ENCODE assay signal across 7 mouse cellular contexts in the genomic region with DNA sequence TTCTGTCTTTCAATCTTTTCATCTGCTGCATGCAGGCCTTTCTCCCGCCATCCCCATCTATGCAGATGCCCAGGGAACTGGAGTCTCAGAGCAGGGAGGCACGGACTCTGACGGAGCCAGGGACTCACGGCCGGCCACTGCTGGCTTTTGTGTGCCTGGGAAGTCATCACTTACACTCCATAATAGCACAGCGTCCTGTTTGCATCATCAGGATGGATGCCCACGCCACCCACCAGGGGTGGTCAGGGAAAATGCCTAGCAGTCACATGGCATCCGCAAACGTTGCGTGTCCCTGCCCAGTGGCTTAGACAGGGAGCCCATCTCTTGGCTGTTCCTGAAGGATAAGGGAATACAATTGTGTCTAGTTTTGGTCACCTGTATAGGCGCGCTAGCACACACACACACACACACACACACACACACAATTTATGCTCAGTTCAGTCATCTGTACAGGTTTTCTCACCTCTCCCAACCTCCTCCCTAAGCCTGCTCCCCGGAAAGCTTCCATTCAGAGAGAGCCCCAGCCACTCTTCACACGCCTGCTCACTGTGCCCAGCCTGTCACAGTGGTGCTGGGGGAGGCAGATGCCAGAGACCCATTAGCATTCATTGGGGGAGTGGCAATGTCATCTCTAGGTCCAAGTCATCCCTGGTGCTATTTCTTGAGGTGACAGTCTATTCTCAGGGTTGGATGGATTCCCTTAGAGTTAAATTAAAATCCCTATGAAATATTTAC.
DNase-seq lines count a peak whose midpoint lies in the region; ATAC-seq lines count a peak whose summit lies in the region.

No protein-coding gene starts in this region.

- peak overlapping the region; percentile 55 for H3K27ac ChIP-seq in hindbrain, embryonic 13.5 days
- no peak overlapping the region for H3K27ac ChIP-seq in midbrain, embryonic 12.5 days (replicated peaks)

- H3K9me3 ChIP-seq in hindbrain, embryonic 13.5 days = no peaks in the 10 kb centered on the region
- no peaks in the 10 kb centered on the region for H3K9me3 ChIP-seq in midbrain, embryonic 12.5 days

- H3K9ac ChIP-seq in hindbrain, embryonic 13.5 days = peak overlapping the region; percentile 39
- no peak overlapping the region; the same call in 1 of the 2 replicates for H3K9ac ChIP-seq in midbrain, embryonic 12.5 days (replicated peaks)

- ATAC-seq in hindbrain, embryonic 13.5 days (ENCODE audit: low FRiP score) = peak; percentile 40
- ATAC-seq in midbrain, embryonic 12.5 days (ENCODE audit: low FRiP score, low read depth) = peak; percentile 62
- ATAC-seq in granulocyte monocyte progenitor cell, adult 5-6 weeks (replicated peaks; ENCODE audit: poor library complexity, severe bottlenecking) = no peak

- no peaks in the 10 kb centered on the region for H3K36me3 ChIP-seq in hindbrain, embryonic 13.5 days
- no peaks in the 10 kb centered on the region for H3K36me3 ChIP-seq in midbrain, embryonic 12.5 days

- peaks cover 14% of the 10 kb centered on the region; the same call in 1 of the 2 replicates for H3K27me3 ChIP-seq in hindbrain, embryonic 13.5 days
- peaks cover 7% of the 10 kb centered on the region; the same call in 1 of the 2 replicates for H3K27me3 ChIP-seq in midbrain, embryonic 12.5 days

- H3K4me1 ChIP-seq in hindbrain, embryonic 13.5 days (replicated peaks) = peaks cover 34% of the 10 kb centered on the region
- H3K4me1 ChIP-seq in midbrain, embryonic 12.5 days = peaks cover 18% of the 10 kb centered on the region

- peak; percentile 54 to 67 for DNase-seq in right cerebral cortex, adult 2 months (ENCODE audit: low spot score in 2 of 2)
- no peak for DNase-seq in right cerebral cortex, postnatal 4 days
- DNase-seq in natural killer cell, adult 2 months (ENCODE audit: low spot score in 2 of 2) = no peak
- no peak for DNase-seq in lung, postnatal 4 days

- H3K4me2 ChIP-seq in hindbrain, embryonic 13.5 days = peak overlapping the region; percentile 34
- peak overlapping the region; percentile 40 for H3K4me2 ChIP-seq in midbrain, embryonic 12.5 days (replicated peaks)

- H3K4me3 ChIP-seq in hindbrain, embryonic 13.5 days = no peak overlapping the region
- H3K4me3 ChIP-seq in midbrain, embryonic 12.5 days = no peak overlapping the region

- WGBS in hindbrain, embryonic 13.5 days = 39% methylated on average over 14 of the region's 14 CpGs
- WGBS in midbrain, embryonic 12.5 days = 52% methylated on average over 14 of the region's 14 CpGs

Comparison
In these comparisons a context has a peak if more than half of its experiments do, and no peak if none do; other contexts are left out.
1. DNase-seq: peak in right cerebral cortex, adult 2 months (2 of 2); none in right cerebral cortex, postnatal 4 days (single experiment), natural killer cell, adult 2 months (0 of 2) and lung, postnatal 4 days (0 of 2).